In genomic region chr4:133015710-133016651, GRCm38 (mm10) we compare ENCODE assay signal across 10 mouse cellular contexts. TPM values are rescaled to one million over a fixed set of nuclear protein-coding genes. Genes with fewer than 3 reads are reported as not detected.
A peak's percentile ranks its signal among the peaks of the same experiment; 100 is the strongest.
DNase-seq lines count a peak whose midpoint lies in the region; ATAC-seq and TF ChIP-seq lines count a peak whose summit lies in the region.
"Had no signal": no experiment of that assay in that cellular context is flagged by ENCODE, and none has a peak within 500 bp of the region (broad histone marks: within the 10 kb centered on the region; RNA-seq: fewer than 3 reads in every experiment).

No protein-coding gene starts in this region.

- H3K9ac ChIP-seq in embryonic facial prominence, embryonic 11.5 days (replicated peaks; ENCODE audit: low read length) = peak overlapping the region; percentile 32
- H3K9ac ChIP-seq in intestine, embryonic 15.5 days = peak overlapping the region; percentile 8; the same call in 1 of the 2 replicates

- no peaks in the 10 kb centered on the region for H3K9me3 ChIP-seq in embryonic facial prominence, embryonic 11.5 days (replicated peaks; ENCODE audit: control insufficient read depth, low read length)
- H3K9me3 ChIP-seq in intestine, embryonic 15.5 days = no peaks in the 10 kb centered on the region
- H3K9me3 ChIP-seq: G1E had no signal

- no peaks in the 10 kb centered on the region for H3K27me3 ChIP-seq in embryonic facial prominence, embryonic 11.5 days (ENCODE audit: control insufficient read depth, insufficient read depth, low read length)
- H3K27me3 ChIP-seq in intestine, embryonic 15.5 days (replicated peaks) = no peaks in the 10 kb centered on the region

- ATAC-seq in embryonic facial prominence, embryonic 11.5 days (replicated peaks; ENCODE audit: insufficient number of reproducible peaks, low FRiP score, low TSS enrichment, low read depth) = no peak
- peak; percentile 5; the same call in 1 of the 2 replicates for ATAC-seq in intestine, embryonic 15.5 days

- TF ChIP-seq POLR2A in olfactory bulb, adult 2 months (IDR thresholded peaks at IDR 0.05; ENCODE audit: insufficient read depth, low read depth, low read length) = no peak

- H3K4me3 ChIP-seq in gastrocnemius, adult 2 months = peak overlapping the region; percentile 50
- H3K4me3 ChIP-seq in embryonic facial prominence, embryonic 11.5 days (ENCODE audit: low read depth, low read length) = no peak overlapping the region
- H3K4me3 ChIP-seq in intestine, embryonic 15.5 days (replicated peaks) = no peak overlapping the region
- no peak overlapping the region for H3K4me3 ChIP-seq in olfactory bulb, adult 2 months (ENCODE audit: insufficient read depth, low read depth, low read length)

- WGBS in embryonic facial prominence, embryonic 11.5 days = 24% methylated on average over 9 of the region's 9 CpGs
- WGBS in intestine, embryonic 15.5 days = 36% methylated on average over 9 of the region's 9 CpGs
- 26% methylated on average over 9 of the region's 9 CpGs for WGBS in olfactory bulb, adult 2 months

- peaks cover 30% of the 10 kb centered on the region for H3K4me1 ChIP-seq in embryonic facial prominence, embryonic 11.5 days (ENCODE audit: control insufficient read depth, insufficient read depth, low read length)
- peaks cover 73% of the 10 kb centered on the region for H3K4me1 ChIP-seq in intestine, embryonic 15.5 days (replicated peaks)
- peaks cover 73% of the 10 kb centered on the region for H3K4me1 ChIP-seq in olfactory bulb, adult 2 months (ENCODE audit: control insufficient read depth, insufficient read depth, low read length)

- H3K36me3 ChIP-seq in embryonic facial prominence, embryonic 11.5 days (replicated peaks; ENCODE audit: control insufficient read depth, insufficient read depth, low read depth, low read length) = no peaks in the 10 kb centered on the region
- no peaks in the 10 kb centered on the region for H3K36me3 ChIP-seq in intestine, embryonic 15.5 days

- intact Hi-C loops in gastrocnemius, adult 2 months (cut with DNase I) = no loop called here

- peak overlapping the region; percentile 98 for H3K27ac ChIP-seq in gastrocnemius, adult 2 months
- H3K27ac ChIP-seq in embryonic facial prominence, embryonic 11.5 days (replicated peaks; ENCODE audit: low read depth, low read length) = peak overlapping the region; percentile 28; the same call in 1 of the 2 replicates
- peak overlapping the region; percentile 67 for H3K27ac ChIP-seq in intestine, embryonic 15.5 days
- peak overlapping the region; percentile 76 for H3K27ac ChIP-seq in olfactory bulb, adult 2 months (ENCODE audit: insufficient read depth, low read depth, low read length)

- peak; percentile 19; the same call in 1 of the 2 replicates for TF ChIP-seq CTCF in gastrocnemius, adult 2 months (IDR thresholded peaks at IDR 0.05)
- no peak for TF ChIP-seq CTCF in olfactory bulb, adult 2 months (IDR thresholded peaks at IDR 0.05; ENCODE audit: insufficient read depth, low read depth, low read length)

- peak overlapping the region; percentile 13; the same call in 1 of the 2 replicates for H3K4me2 ChIP-seq in embryonic facial prominence, embryonic 11.5 days (ENCODE audit: low read depth, low read length)
- H3K4me2 ChIP-seq in intestine, embryonic 15.5 days (replicated peaks) = peak overlapping the region; percentile 88

- peak; percentile 76 for DNase-seq in gastrocnemius, adult 2 months
- no peak for DNase-seq in gastrocnemius, adult 18-20 months (ENCODE audit: low spot score)
- DNase-seq in 3134 (ENCODE audit: extremely low read depth, insufficient read length, low spot score) = peak; percentile 64
- no peak for DNase-seq in embryonic facial prominence, embryonic 11.5 days (ENCODE audit: low spot score)
- DNase-seq in layer of hippocampus, adult 9-10 months (ENCODE audit: low spot score) = no peak
- DNase-seq in B cell, adult 2 months = no peak

RNA-seq across cellular contexts. Expression of gene Ahdc1, which starts 4.9 kb away (rescaled TPM):
- 10 to 100 TPM; 30.2 to 55.1 TPM for total RNA-seq in gastrocnemius, adult 2 months (2021)
- total RNA-seq in gastrocnemius, adult 18-20 months (2021) = 10 to 100 TPM; 40.6 to 41.6 TPM
- 6.6 and 7.7 TPM in 2 replicates for polyA plus RNA-seq in embryonic facial prominence, embryonic 11.5 days (2014; fragmentation: Nextera tagmentation; extraction: Ambion mirVana)
- 5.4 and 6.3 TPM in 2 replicates for polyA plus RNA-seq in intestine, embryonic 15.5 days (2015; fragmentation: Nextera tagmentation; extraction: Ambion mirVana)
- polyA plus RNA-seq in olfactory bulb, adult 2 months (2012; ENCODE audit: insufficient read depth, insufficient read length, low replicate concordance, missing spikeins) = not detected in 2 replicates

RNA-seq across cellular contexts. Expression of gene Fgr, which starts 42.1 kb away (rescaled TPM):
- under 1 TPM in 1 of 2 experiments, not detected in 1; 0.06 TPM for total RNA-seq in gastrocnemius, adult 2 months (2021)
- under 1 TPM; 0.09 to 0.14 TPM for total RNA-seq in gastrocnemius, adult 18-20 months (2021)
- polyA plus RNA-seq in embryonic facial prominence, embryonic 11.5 days (2014; fragmentation: Nextera tagmentation; extraction: Ambion mirVana) = 0.08 and 0.20 TPM in 2 replicates
- 2.3 and 3.7 TPM in 2 replicates for polyA plus RNA-seq in intestine, embryonic 15.5 days (2015; fragmentation: Nextera tagmentation; extraction: Ambion mirVana)
- polyA plus RNA-seq in olfactory bulb, adult 2 months (2012; ENCODE audit: insufficient read depth, insufficient read length, low replicate concordance, missing spikeins) = not detected in 2 replicates
- total RNA-seq: gastrocnemius, adult 8-10 months had no signal
- polyA plus RNA-seq: G1E had no signal

Comparison
In these comparisons a context has a peak if more than half of its experiments do, and no peak if none do; other contexts are left out.
1. DNase-seq: peak in gastrocnemius, adult 2 months (single experiment) and 3134 (single experiment); none in gastrocnemius, adult 18-20 months (single experiment), embryonic facial prominence, embryonic 11.5 days (single experiment), layer of hippocampus, adult 9-10 months (single experiment) and B cell, adult 2 months (0 of 2).
2. H3K27ac ChIP-seq: peak in every context shown above with its lines; median percentile 98 in gastrocnemius, adult 2 months; 76 in olfactory bulb, adult 2 months; 67 in intestine, embryonic 15.5 days; 28 in embryonic facial prominence, embryonic 11.5 days.